Mouse (Mus musculus) small intestine, adult 2 months (tissue): Measurements from ENCODE around the gene Pafah1b1. TPM values are rescaled to one million over a fixed set of nuclear protein-coding genes. Genes with fewer than 3 reads are reported as not detected.
A peak's percentile ranks its signal among the peaks of the same experiment; 100 is the strongest.

Experiments used
- H3K27ac ChIP-seq: fragments of 200-500 bp; 2 replicates; pipeline ENCODE4 v1.5.1; 2012; ENCODE audit warnings: low read depth, low read length, control low read depth, inconsistent platforms; ENCODE audit not compliant: insufficient read depth
- H3K27me3 ChIP-seq: fragments of 200-500 bp; 2 replicates; pipeline ENCODE4 v1.6.1; 2012; ENCODE audit warnings: mild to moderate bottlenecking, moderate library complexity, low read length, inconsistent platforms; ENCODE audit not compliant: control insufficient read depth, insufficient read depth
- H3K36me3 ChIP-seq: fragments of 200-500 bp; 2 replicates; pipeline ENCODE4 v1.6.1; 2012; ENCODE audit warnings: mild to moderate bottlenecking, low read length, control low read depth, inconsistent platforms; ENCODE audit not compliant: control insufficient read depth, insufficient read depth
- H3K4me1 ChIP-seq: fragments of 200-500 bp; 2 replicates; pipeline ENCODE4 v1.6.1; 2012; ENCODE audit warnings: low read length, inconsistent platforms, mixed read lengths; ENCODE audit not compliant: control insufficient read depth, insufficient read depth, insufficient read length
- H3K4me3 ChIP-seq: fragments of 200-500 bp; 2 replicates; pipeline ENCODE4 v1.5.1; 2012; ENCODE audit warnings: low read depth, mild to moderate bottlenecking, control low read depth, inconsistent platforms, low read length, moderate library complexity
- CTCF ChIP-seq: fragments of 200-500 bp; IDR thresholded peaks from 2 replicates; pipeline ENCODE4 v1.5.1; 2012; ENCODE audit warnings: low read depth, mild to moderate bottlenecking, control low read depth, inconsistent platforms, low read length, moderate library complexity, mixed read lengths; ENCODE audit not compliant: insufficient replicate concordance, insufficient read length; ENCODE audit errors: extremely low read depth
- POLR2A ChIP-seq: fragments of 200-500 bp; IDR thresholded peaks from 2 replicates; pipeline ENCODE4 v1.6.1; 2012; ENCODE audit warnings: low read depth, mild to moderate bottlenecking, control low read depth, inconsistent platforms, low read length, moderate library complexity
- WGBS: fragments of 180-500 bp; shearing (Covaris S2); methylation state at CpG from one replicate; pipeline ENCODE4 v1.1.7; 2018; 5-methylcytosine and 5-hydroxymethylcytosine counted together
- polyA plus RNA-seq: library from polyadenylated mRNA; depleted of rRNA; stranded (reverse); fragments of >200 nt; gene quantifications from 2 replicates; pipeline ENCODE4 v1.2.3, GENCODE M21; 2012

Gene Pafah1b1
- polyA plus RNA-seq, 1 experiment = 9.6 TPM

DNA sequence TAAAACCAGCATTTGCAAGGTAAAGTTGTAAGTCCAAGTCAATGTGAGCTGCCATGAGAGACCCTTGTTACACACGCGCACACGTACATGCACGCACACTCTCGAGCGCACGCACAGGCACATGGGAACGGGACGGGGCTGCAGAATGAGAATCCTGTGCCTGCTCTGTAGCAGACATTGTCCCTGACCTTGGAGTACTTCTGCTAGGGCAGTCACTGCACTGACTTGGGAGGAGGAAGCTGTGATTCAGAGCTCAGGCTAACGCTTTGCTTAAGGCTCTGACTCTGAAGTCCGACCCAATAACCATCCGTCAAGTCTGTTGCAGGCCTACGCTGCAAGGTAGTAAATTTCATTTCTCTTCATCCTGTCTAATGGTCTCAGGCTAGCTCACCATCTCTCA lies 24.8 kb upstream of the Pafah1b1 start:
- Histone ChIP-seq H3K27ac (no peak overlapping the region), H3K4me3 (no peak overlapping the region), H3K27me3 (no peaks in the 10 kb centered on the region), H3K36me3 (no peaks in the 10 kb centered on the region), H3K4me1 (peaks cover 14% of the 10 kb centered on the region; the same call in 1 of the 2 replicates)
- TF ChIP-seq POLR2A (no peak), CTCF (no peak)
- 94% methylated on average over 13 of the region's 13 CpGs for WGBS

DNA sequence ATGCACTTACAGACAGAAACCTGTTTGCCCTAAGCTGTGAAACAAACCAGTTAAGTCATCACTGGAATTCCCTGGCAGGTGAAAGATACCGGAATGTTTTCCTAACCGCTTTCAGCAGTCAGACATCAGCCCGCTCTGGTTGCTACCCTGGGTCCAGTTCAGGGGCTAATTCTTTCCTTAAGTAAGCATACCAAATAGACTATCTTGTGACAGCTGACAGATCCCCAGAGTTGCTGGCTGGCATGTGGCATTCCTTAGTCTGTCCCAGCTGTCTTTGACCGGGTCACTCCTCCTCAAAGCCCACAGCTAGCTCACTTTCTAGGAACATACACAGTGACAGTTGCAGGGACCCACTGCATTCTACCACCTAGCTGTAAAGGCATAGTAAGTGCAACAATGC lies 23.6 kb upstream of the Pafah1b1 start:
- Histone ChIP-seq H3K4me1 (peaks cover 12% of the 10 kb centered on the region; the same call in 1 of the 2 replicates), H3K27ac (no peak overlapping the region), H3K4me3 (no peak overlapping the region), H3K27me3 (no peaks in the 10 kb centered on the region), H3K36me3 (no peaks in the 10 kb centered on the region)
- WGBS = 75% methylated on average over 4 of the region's 4 CpGs
- no peak for TF ChIP-seq CTCF
- TF ChIP-seq POLR2A = no peak

DNA sequence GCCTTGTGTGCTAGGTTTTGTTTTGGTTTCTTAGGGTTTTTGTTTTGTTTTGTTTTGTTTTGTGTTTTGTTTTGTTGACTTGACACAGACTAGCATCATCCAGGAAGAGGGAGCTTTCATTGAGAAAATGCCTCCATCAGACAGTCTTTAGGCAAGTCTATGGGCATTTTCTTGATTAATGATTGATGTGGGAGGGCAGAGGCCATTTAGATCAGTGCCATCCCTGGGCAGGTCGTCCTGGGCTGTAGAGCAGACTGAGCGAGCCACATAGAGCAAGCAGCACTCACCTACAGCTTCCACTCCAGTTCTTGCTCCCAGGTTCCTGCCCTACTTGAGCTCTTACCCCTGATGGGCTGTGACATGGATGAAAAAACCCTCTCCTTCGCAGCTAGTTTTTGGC lies 13.4 kb upstream of the Pafah1b1 start:
- peaks cover 2% of the 10 kb centered on the region; the same call in 1 of the 2 replicates for H3K4me1 ChIP-seq
- no peak for TF ChIP-seq CTCF
- no peak for TF ChIP-seq POLR2A
- no peak overlapping the region for H3K4me3 ChIP-seq
- H3K27me3 ChIP-seq = no peaks in the 10 kb centered on the region; the same call in 1 of the 2 replicates
- no peak overlapping the region for H3K27ac ChIP-seq
- no peaks in the 10 kb centered on the region for H3K36me3 ChIP-seq
- WGBS = 51% methylated on average over 3 of the region's 3 CpGs

DNA sequence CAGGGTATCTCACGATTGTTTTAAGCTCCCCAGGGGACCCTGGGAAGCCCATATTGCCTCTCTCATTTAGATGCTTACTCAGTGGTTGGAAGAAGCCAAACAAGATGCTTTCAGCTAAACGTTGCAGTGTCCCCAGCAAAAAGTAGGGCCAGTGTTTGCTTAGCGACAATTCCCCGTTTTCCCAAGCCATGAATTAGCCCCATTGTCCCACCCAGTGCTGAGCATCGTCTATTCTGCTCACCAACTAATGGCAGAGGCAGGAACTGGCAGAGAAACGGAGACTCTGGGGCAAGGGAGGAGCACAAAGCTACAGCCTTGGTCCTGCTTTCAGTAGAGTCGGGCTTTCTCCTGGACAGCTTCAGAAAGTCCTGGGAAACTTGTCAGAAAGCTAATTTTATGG lies 10.4 kb upstream of the Pafah1b1 start:
- H3K27me3 ChIP-seq = no peaks in the 10 kb centered on the region; the same call in 1 of the 2 replicates
- H3K4me1 ChIP-seq = peaks cover 2% of the 10 kb centered on the region; the same call in 1 of the 2 replicates
- H3K27ac ChIP-seq = no peak overlapping the region
- WGBS = 24% methylated on average over 7 of the region's 7 CpGs
- no peaks in the 10 kb centered on the region for H3K36me3 ChIP-seq
- no peak overlapping the region for H3K4me3 ChIP-seq
- no peak for TF ChIP-seq POLR2A
- no peak for TF ChIP-seq CTCF

DNA sequence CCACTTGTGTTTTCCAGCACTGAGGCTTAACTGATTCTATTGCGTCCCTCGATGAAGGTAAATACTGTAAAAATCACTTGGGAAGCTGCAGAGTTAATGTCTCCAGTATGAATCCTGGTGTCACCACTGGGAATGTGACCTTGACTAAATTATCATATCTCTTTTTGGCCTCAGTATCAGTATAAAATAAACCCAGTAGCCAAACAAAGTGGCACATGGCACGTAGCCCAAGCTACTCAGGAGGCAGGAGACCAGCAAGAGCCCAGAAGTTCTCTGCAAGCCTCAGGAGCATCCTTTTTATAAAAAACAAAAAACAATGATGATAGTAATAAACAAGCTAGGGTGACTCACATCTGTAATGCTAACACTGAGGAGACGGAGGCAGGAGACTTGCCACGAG lies 711 bp upstream of the Pafah1b1 start:
- TF ChIP-seq POLR2A = no peak
- no peak for TF ChIP-seq CTCF
- Histone ChIP-seq H3K36me3 (no peaks in the 10 kb centered on the region), H3K27me3 (no peaks in the 10 kb centered on the region), H3K4me3 (no peak overlapping the region), H3K27ac (no peak overlapping the region), H3K4me1 (peaks cover 2% of the 10 kb centered on the region; the same call in 1 of the 2 replicates)
- 70% methylated on average over 5 of the region's 5 CpGs for WGBS

DNA sequence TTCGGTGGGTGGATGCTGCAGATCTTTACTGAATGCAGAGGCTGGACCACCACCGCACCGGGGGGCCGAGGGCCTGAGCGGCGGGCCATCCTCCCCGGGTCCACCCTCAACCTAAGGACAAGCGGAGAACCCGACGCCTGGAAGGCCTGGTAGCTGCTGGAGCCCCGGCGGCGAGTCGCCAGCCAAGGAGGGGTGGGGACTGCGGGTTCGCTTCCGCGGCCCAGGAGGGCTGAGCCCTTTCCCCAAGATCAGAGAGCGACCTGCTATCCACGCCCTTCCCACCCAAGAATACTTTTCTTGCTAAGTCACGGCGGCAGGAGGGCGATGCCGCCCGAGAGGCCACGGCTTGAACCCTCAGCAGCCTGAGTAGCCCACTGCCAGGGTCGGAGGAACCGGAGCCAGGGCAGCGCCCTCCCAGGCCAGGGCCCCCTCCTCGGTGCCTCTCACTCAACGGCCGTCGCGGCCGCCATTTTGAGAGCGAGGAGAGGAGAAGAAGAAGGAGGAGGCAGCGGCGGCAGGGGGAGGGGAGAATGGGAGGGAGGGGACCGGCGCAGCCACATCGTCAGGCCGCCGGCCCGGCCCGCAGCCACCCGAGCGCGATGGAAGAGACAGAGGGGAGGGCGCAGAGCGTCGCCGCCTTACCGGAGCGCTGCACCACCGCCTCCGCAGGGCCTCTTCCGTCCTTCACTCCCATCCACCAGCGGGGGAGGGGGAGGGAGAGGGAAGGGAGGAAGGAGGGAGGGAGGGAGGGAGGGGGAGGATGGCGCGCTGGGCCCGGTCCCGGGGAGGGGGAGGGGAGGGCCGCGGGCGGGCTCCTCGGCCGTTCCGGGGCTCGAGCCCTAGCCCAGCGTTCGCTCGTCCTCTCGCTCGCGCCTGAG lies 874 bp downstream of the Pafah1b1 start:
- no peaks in the 10 kb centered on the region for H3K36me3 ChIP-seq
- no peaks in the 10 kb centered on the region for H3K27me3 ChIP-seq
- H3K4me3 ChIP-seq = peak overlapping the region; percentile 92
- peaks cover 2% of the 10 kb centered on the region; the same call in 1 of the 2 replicates for H3K4me1 ChIP-seq
- TF ChIP-seq POLR2A (peak; percentile 78), CTCF (no peak)
- peak overlapping the region; percentile 94 for H3K27ac ChIP-seq
- under 1% methylated on average over 41 of the region's 75 CpGs for WGBS

DNA sequence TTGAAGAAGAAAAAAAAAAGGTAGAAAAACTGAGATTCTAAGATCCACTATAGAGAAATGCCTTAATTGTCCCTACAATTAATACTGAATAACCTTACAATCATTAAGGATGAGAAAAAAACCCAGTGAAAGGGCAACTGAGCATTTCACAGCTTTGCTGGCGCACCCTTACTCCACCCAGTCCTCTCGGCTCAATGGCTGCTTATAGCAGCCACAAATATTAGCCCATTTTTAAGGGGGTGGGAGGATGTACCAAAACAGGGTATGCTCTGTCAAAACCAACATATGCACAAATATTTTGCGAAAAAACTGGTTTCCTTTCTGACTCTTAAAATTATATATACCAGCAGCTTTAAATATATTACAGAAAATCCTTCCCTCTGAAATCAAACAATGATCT lies 2.5 kb downstream of the Pafah1b1 start:
- Histone ChIP-seq H3K27me3 (no peaks in the 10 kb centered on the region), H3K4me3 (no peak overlapping the region), H3K36me3 (no peaks in the 10 kb centered on the region), H3K27ac (no peak overlapping the region), H3K4me1 (peaks cover 2% of the 10 kb centered on the region; the same call in 1 of the 2 replicates)
- 25% methylated on average over 3 of the region's 3 CpGs for WGBS
- TF ChIP-seq CTCF (no peak), POLR2A (no peak)
